Mouse (Mus musculus) left cerebral cortex, postnatal 25 days (tissue): ENCODE data around the gene Nr2f1. TPM values are rescaled to one million over a fixed set of nuclear protein-coding genes. Genes with fewer than 3 reads are reported as not detected.
A peak's percentile ranks its signal among the peaks of the same experiment; 100 is the strongest.

Experiments used
- DNase-seq, 2 experiments: peaks; one replicate each; pipeline ENCODE4 v3.0.0; 2022; ENCODE audit warnings: low spot score in 2 of 2, mixed read lengths in 1 of 2
- intact Hi-C: fragments of 180-260 bp; cut with DNase I; formaldehyde crosslinking; loops from one replicate; pipeline ENCODE4 v1.15.1; 2025
- total RNA-seq, 2 experiments: library from RNA; stranded (reverse); gene quantifications; 2 replicates each; pipeline ENCODE4 v1.2.3; 2021

Gene Nr2f1
- total RNA-seq, 2 experiments from 2014 or later = 114 to 122 TPM

- intact Hi-C loops = loop anchor here (10.0 kb wide), 1 partner anchor 1340 kb away; no protein-coding TSS in a partner anchor
- DNase-seq = peak in 1 of 2 experiments; percentile 6
Observed at GRCm38 (mm10) chr13:78184786-78185466, 14.6 kb downstream of the Nr2f1 start.

DNA sequence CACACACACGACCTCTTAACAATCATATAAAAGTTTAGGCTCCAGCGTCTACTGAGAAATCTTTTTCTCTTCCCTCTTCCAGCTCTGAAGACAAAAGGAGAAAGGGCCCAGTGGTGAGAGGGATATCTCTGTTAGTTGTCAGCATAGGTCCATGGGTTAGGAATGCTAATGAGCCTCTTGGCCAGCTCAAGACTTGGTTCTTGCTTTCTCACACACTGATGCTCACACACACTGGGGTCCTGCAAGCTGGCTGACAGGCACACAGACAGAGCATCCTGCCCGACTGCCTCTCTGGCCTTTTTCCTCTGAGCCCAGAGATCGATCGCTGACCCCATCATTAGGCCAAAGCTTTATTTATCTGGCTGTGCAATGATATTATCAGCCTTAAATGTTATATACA, 15.6 kb downstream of the Nr2f1 start:
- peak in 1 of 2 experiments; percentile 4 for DNase-seq
- intact Hi-C loops = loop anchor here (10.0 kb wide), 1 partner anchor 1339 kb away; no protein-coding TSS in a partner anchor

GRCm38 (mm10) chr13:78183004-78183403, 16.6 kb downstream of the Nr2f1 start:
- intact Hi-C loops = loop anchor here (10.0 kb wide), 1 partner anchor 1338 kb away; no protein-coding TSS in a partner anchor
- peak in 1 of 2 experiments; percentile 17 for DNase-seq

DNA sequence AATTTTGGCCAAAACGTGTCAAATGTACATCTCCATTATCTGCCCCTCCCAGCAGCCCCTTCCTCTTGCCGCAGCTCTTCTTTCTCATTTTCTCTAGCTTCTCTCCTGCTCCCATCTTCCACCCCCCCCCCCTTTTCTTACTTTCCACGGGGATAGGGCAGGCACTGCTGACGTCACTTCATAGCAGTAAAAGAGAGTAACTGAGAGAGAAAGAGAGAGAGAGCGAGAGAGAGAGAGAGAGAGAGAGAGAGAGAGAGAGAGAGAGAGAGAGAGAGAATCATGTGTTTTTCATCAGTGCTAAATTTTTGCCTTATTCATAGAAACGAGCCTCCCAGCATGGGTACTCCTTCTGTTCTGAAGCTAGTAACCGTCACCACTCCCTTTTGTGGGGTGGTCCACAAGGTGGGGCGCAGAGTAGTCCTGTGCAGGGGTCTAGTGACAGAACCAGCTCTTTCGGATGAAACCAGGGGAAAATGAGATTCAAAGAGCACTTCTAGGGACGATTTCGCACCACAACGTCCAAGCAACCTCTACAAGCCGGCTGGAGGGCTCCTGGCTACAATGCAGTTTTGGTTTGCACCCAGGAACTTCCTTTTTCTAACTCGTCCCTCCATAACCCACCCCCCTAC, 17.5 kb downstream of the Nr2f1 start:
- intact Hi-C loops = loop anchor here (2.0 to 10.0 kb wide), 2 partner anchors 13 to 1337 kb away; no protein-coding TSS in a partner anchor

DNA sequence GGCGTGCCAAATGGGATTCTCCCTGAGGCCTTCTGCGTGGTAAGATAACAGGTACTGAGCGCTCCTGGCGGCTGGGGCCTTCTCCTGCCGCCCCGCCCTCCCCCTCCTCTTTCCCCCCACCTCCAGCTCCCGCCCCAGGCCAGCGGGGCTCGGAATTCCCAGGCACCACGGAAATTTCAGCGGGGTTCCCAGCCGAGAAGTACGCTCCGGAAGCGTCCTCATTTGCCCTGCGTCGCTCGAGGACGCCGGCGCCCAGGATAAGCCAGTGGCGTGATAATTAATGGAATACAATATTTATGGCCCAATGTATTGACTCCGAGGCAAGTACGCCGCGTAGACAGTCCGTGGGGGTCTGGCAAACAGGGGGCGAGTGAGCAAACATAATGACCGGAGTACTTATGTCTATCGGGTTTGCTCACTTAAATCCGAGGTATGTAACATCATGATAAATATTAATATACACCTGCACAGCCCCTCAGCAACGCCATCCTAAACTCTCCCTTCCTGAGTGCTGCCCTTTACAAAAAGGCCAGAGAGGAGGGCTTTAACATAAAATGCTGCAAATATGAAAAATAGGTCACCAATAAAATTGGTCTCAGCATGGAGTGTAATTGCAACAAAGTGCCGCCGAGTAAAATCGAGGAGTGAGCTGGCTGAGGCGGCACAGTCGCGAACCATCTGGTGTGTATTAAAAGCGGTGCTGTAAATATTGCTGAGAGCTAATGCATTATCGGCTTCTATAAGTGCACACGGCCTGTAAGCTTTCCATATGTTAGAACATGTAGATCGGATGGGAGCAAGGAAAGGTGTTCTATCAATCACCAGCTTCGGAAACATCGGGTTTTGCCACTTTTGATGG, 18.3 kb downstream of the Nr2f1 start:
- intact Hi-C loops = loop anchor here (2.0 to 10.0 kb wide), 2 partner anchors 14 to 1336 kb away; no protein-coding TSS in a partner anchor
- peak in 1 of 2 experiments; percentile 50 for DNase-seq

More for the DNA sequence above, 17.5 kb downstream of the Nr2f1 start:
- no peak for DNase-seq

DNA sequence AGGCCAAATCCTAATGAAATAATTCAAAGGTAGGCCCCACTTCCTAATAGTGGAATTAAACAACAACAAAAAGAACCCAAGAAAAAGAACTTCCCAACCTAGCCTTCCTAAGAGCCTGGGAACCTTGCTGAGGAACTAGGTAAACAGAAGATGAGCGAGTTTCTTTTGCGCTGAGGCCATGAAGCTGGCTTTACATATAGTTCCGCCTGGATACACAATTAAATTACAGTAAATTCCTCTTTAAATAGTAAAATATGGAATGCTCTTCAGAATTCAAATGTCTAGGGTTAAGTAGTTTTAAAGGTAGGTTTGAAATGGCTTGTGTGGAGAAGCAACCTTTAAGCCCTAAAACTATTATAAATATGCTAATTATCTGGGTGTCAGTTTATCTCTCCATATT, 19.3 kb downstream of the Nr2f1 start:
- no peak for DNase-seq

DNA sequence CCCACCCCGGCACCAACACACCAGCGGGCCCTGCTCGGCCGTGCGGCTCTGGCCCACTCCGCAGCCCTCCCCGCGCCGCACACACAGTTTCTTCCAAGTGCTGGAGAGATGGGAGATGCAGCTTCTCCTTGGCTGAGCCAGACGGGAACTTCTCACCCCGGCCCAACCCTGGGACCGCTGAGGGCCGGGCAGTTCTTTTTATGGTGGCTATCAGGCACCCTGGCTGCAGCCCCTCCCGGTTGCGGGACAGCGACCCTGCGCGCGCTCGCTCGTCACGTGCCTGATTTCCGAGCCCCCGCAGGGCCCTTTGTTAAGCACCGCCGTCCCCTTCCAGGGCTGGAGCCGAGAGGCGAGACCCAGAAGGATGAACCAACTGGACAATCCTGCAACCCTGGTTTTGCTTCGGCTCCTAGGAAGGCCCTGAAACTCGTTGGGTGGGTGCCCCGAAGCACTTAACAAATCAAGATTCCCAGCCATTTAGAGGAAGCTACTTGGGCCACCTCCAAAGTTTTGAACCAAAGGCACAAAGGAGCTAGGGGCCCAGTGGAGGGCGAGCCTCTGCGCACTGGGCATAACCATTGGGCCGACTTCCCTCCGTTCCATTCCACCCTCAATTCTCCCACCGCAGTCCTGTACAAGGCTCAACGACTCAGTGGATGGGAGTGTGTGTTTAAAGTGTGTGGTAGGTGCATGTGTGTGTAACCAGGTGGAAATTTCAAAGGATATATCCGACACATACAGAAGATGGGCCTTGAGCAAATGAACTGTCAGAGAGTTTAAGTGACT, 20.1 kb downstream of the Nr2f1 start:
- intact Hi-C loops = loop anchor here (2.0 to 10.0 kb wide), 3 partner anchors 15 to 1335 kb away; no protein-coding TSS in a partner anchor
- DNase-seq = peak in 1 of 2 experiments; percentile 36

More for the DNA sequence above, 19.3 kb downstream of the Nr2f1 start:
- intact Hi-C loops = loop anchor here (2.0 to 10.0 kb wide), 2 partner anchors 15 to 1335 kb away; no protein-coding TSS in a partner anchor

GRCm38 (mm10) chr13:78178771-78179170, 20.8 kb downstream of the Nr2f1 start:
- intact Hi-C loops = loop anchor here (5.0 kb wide), 1 partner anchor 1211 kb away; no protein-coding TSS in a partner anchor
- DNase-seq = peak in 1 of 2 experiments; percentile 19

DNA sequence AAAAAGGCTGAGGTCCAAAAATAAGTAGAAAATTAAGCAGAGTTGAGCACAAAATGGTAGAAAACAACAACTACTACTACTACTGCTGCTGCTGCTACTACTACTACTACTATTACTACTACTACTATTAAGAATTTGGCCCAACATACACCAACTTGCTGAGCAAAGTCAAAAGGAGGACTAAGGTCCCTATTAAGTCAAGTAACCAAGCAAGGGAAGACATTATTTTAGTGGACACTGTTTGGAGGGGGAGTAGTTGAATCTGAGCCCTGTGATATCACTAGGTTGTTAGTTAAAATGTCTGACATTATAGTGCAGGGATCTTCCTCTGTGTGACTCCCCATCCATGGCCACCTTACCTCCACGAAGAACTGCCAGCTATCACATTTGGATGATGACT, 21.5 kb downstream of the Nr2f1 start:
- intact Hi-C loops = loop anchor here (5.0 kb wide), 1 partner anchor 1211 kb away; no protein-coding TSS in a partner anchor
- DNase-seq = no peak

DNA sequence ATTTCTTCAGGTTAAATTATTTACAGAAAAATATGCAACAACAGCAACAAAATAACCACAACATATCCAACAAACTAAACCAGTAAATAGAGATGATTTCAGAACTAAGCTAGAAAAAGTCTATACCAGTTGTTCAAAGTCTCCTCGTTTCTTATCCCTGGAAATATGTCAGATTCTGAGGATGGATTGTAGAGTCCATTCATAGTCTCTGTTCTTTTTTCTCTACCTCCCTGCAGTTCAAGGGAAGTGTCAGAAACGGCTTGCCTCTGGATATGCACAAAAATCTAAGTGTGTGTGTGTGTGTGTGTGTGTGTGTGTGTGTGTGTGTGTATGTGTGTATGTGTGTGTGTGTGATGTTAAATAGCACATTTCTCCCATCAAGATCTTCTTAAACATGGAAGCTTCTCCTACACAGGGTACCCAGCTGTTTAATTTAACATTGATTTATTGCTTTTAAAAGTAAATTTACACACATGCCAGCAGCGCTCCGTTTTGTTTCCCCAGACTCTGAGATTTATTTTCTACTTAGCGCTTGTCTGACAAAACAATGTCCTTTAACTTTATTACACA, 22.1 kb downstream of the Nr2f1 start:
- DNase-seq = no peak
- intact Hi-C loops = loop anchor here (5.0 kb wide), 1 partner anchor 1210 kb away; no protein-coding TSS in a partner anchor

DNA sequence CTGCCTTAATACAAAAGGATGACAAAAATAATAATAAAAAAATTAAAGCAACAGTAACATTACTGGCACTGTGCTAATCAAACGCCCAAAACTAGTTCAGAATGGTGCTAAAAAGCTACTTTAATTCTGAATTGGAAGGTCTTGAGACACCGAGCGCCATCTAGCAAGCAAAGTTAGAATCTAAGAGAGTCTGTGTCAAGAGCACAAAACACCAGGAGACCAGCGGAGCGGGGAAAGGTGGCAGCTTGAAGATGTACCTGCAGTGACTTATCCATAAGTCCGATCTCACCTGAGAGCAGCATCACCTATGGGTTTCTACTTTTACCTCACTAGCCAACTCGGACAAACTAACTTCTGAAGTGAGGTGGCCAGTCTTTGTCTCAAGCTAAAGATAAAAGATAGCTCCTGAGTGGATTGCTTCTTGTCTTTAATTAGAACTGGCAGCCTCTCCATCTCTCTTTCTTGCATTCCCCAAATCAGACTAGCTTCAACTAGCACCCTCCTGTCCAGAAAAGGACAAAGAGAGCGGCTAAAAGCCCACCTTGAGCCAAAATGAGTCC, 23.7 kb downstream of the Nr2f1 start:
- peak in 1 of 2 experiments; percentile 79 for DNase-seq
- intact Hi-C loops = loop anchor here (2.0 to 5.0 kb wide), 2 partner anchors 193 to 1209 kb away; no protein-coding TSS in a partner anchor

GRCm38 (mm10) chr13:78174891-78175290, 24.7 kb downstream of the Nr2f1 start:
- intact Hi-C loops = loop anchor here (2.0 to 5.0 kb wide), 3 partner anchors 192 to 1208 kb away; no protein-coding TSS in a partner anchor
- DNase-seq = peak in 1 of 2 experiments; percentile 8

DNA sequence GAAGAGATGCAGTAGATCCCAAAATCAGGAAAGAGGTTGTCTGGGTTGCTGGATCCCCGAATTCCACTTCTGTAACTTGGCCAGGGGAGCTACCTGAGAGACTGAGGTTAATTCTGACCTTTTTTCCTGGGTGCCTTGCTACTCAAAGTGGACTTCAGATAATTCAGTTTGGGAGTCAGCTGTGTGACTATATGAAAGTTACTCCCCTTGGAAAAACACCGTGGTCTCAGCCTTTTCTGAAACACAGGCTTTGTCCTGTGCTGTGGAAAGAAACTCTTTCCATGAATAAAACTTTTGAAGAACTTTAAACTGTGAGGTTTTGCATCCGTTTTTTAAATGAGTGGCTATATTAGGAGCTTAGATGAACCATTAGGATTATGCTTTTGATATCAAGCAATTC, 25.4 kb downstream of the Nr2f1 start:
- no peak for DNase-seq
- intact Hi-C loops = loop anchor here (2.0 to 5.0 kb wide), 2 partner anchors 191 to 282 kb away; no protein-coding TSS in a partner anchor

GRCm38 (mm10) chr13:78172861-78173260, 26.7 kb downstream of the Nr2f1 start:
- intact Hi-C loops = loop anchor here (5.0 kb wide), 1 partner anchor 281 kb away; no protein-coding TSS in a partner anchor
- no peak for DNase-seq

- intact Hi-C loops = loop anchor here (5.0 kb wide), 1 partner anchor 280 kb away; no protein-coding TSS in a partner anchor
- DNase-seq = no peak
Observed at GRCm38 (mm10) chr13:78171984-78172636, 27.4 kb downstream of the Nr2f1 start.

DNA sequence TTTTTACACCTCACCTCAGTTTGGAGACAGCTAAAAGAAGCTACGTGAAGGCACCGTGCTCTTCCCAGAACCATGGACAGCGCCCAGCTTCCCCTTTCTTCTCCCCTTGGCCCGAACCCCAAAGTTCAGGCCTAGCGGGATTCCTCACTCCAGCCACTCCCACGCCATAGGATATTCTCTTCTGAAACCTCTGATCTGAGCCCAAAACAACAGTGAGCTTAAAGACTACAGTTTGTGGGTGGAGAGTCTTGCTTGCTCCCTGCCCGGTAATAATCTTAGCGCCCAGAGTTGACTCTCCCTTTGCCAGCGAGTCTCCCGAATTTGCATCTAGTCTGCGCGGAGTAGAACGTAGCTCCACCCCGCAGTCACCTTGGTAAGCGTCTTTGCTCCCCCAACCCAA, 28.2 kb downstream of the Nr2f1 start:
- intact Hi-C loops = loop anchor here (5.0 kb wide), 1 partner anchor 279 kb away; no protein-coding TSS in a partner anchor
- DNase-seq = no peak

DNA sequence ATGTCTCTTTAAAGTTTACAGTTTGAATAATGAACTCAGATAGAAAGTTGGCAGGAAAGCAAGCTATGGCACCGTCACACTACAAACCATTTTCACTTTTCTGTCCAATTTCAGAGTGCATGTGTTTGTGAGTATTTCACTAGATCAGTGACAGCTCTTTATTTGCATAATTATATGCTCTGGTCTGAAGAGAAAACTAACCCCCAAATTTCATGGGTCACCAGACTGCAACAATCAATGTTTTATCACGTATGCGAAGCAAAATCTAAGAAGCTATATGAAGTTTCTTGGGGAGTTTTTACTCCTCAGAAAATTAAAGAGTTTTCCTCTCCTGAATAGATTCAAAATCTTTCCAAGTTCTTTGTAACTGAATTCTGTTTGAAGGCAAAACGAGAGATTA, 31.4 kb downstream of the Nr2f1 start:
- no peak for DNase-seq
- intact Hi-C loops = no loop called here
